Mouse (Mus musculus): ENCODE data around the gene F2. TPM values are rescaled to one million over a fixed set of nuclear protein-coding genes. Genes with fewer than 3 reads are reported as not detected.

Gene F2
- total RNA-seq, 2 experiments from 2014 or later = 0.16 to 1.1 TPM

Other genes starting within 250 kb of the F2 start
- gene 1110051M20Rik, start 191.7 kb downstream of the F2 start, total RNA-seq (2021) = 10 to 100 TPM; 12.0 to 12.2 TPM
- 10 to 100 TPM; 20.9 to 25.7 TPM for gene Lrp4, start 178.9 kb downstream of the F2 start, total RNA-seq (2021)
- gene Ckap5, start 109.7 kb downstream of the F2 start, total RNA-seq (2021) = 10 to 100 TPM; 41.5 to 48.1 TPM
- 1 to 10 TPM; 5.9 to 6.4 TPM for gene Zfp408, start 13.4 kb upstream of the F2 start, total RNA-seq (2021)
- 10 to 100 TPM; 23.6 to 28.1 TPM for gene Arhgap1, start 13.4 kb upstream of the F2 start, total RNA-seq (2021)
- 10 to 100 TPM; 22.2 to 23.7 TPM for gene Atg13, start 74.2 kb upstream of the F2 start, total RNA-seq (2021)
- gene Harbi1, start 74.4 kb upstream of the F2 start, total RNA-seq (2021) = 1 to 10 TPM; 4.4 TPM
- 10 to 100 TPM; 16.6 to 22.1 TPM for gene Ambra1, start 93.7 kb upstream of the F2 start, total RNA-seq (2021)

Measured in gastrocnemius, postnatal 10 days (tissue).